Mouse (Mus musculus) myocyte (in vitro differentiated cells): ENCODE measurements around the gene Stum.

ENCODE experiments used
- CEBPB ChIP-seq: IDR thresholded peaks from 2 replicates; pipeline ENCODE4 v1.6.1; 2011; ENCODE audit warnings: mild to moderate bottlenecking, moderate library complexity; ENCODE audit not compliant: poor library complexity, insufficient read depth, severe bottlenecking
- E2F4 ChIP-seq: IDR thresholded peaks from one replicate; pipeline ENCODE4 v1.6.1; 2011; ENCODE audit warnings: mild to moderate bottlenecking, control low read depth, moderate library complexity; ENCODE audit not compliant: insufficient read depth
- MAX ChIP-seq: IDR thresholded peaks from one replicate; pipeline ENCODE4 v1.6.1; 2011; ENCODE audit warnings: low read depth, mild to moderate bottlenecking, control low read depth
- MYOD1 ChIP-seq, 3 experiments: IDR thresholded peaks; one replicate each; pipeline ENCODE4 v1.6.1; 2011; ENCODE audit warnings: control low read depth in 2 of 3, low read depth in 2 of 3, mild to moderate bottlenecking in 2 of 3, moderate library complexity in 1 of 3; ENCODE audit not compliant: insufficient read length in 2 of 3, control insufficient read depth in 1 of 3
- POLR2A ChIP-seq: IDR thresholded peaks from one replicate; pipeline ENCODE4 v1.6.1; 2011; ENCODE audit warnings: low read depth, mild to moderate bottlenecking, control low read depth, moderate library complexity; ENCODE audit not compliant: insufficient read length
- POLR2AphosphoS2 ChIP-seq: IDR thresholded peaks from one replicate; pipeline ENCODE4 v1.6.1; 2011; ENCODE audit warnings: low read depth, control low read depth; ENCODE audit not compliant: insufficient read length
- REST ChIP-seq: IDR thresholded peaks from one replicate; pipeline ENCODE4 v1.6.1; 2011; ENCODE audit warnings: mild to moderate bottlenecking, control low read depth, moderate library complexity; ENCODE audit not compliant: insufficient read depth, insufficient read length
- TCF12 ChIP-seq: IDR thresholded peaks from one replicate; pipeline ENCODE4 v1.6.1; 2011; ENCODE audit warnings: mild to moderate bottlenecking, control low read depth; ENCODE audit not compliant: poor library complexity, insufficient read depth, severe bottlenecking
- TCF3 ChIP-seq: IDR thresholded peaks from one replicate; pipeline ENCODE4 v1.6.1; 2011; ENCODE audit warnings: low read depth, control low read depth; ENCODE audit not compliant: insufficient read length
- USF1 ChIP-seq: IDR thresholded peaks from one replicate; pipeline ENCODE4 v1.6.1; 2011; ENCODE audit warnings: low read depth, mild to moderate bottlenecking, control low read depth, moderate library complexity

GRCm38 (mm10) chr1:180408832-180409231 lies 74.5 kb downstream of the Stum start:
- TF ChIP-seq USF1 (no peak), REST (no peak), POLR2A (no peak), CEBPB (no peak), MAX (no peak), POLR2AphosphoS2 (no peak), MYOD1 (IDR thresholded peaks at IDR 0.05; ENCODE audit: control insufficient read depth in 1 of 3, insufficient read length in 2 of 3, low read depth in 2 of 3) (no peak), TCF3 (no peak), TCF12 (no peak), E2F4 (no peak)
